Mouse (Mus musculus): ENCODE measurements around the gene Rbm19. TPM values are rescaled to one million over a fixed set of nuclear protein-coding genes. Genes with fewer than 3 reads are reported as not detected.

Gene Rbm19
- polyA plus RNA-seq, 1 experiment from 2014 or later = 24.2 TPM

DNA sequence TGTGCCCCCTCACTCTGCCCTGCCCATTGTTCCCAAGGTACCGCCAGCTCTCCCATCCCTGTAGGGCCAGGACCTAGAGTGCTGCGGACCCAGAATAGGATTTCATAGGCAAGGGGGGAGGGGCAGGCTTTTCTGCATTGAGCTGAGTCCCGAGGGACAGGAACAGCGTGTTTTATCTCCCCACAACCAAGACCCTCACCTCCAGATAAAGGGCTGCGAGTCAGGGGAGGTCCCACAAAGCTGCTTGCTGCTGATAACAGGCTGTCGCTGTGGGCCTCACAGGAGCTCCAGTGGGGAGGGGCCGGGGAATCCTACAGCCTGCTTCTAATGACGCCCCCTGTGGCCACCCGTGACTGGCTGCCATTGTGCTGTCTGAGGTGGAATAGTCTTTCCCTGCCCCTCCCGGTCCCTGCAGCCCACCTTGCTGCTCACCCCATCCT is 20.0 kb downstream of the Rbm19 start:
- Histone ChIP-seq H3K9ac (ENCODE audit: low read length) (no peak overlapping the region), H3K4me3 (ENCODE audit: low read depth, low read length) (no peak overlapping the region), H3K27ac (replicated peaks; ENCODE audit: low read depth, low read length) (no peak overlapping the region), H3K4me1 (ENCODE audit: control insufficient read depth, insufficient read depth, low read length) (no peaks in the 10 kb centered on the region), H3K9me3 (ENCODE audit: control insufficient read depth, low read length) (no peaks in the 10 kb centered on the region), H3K4me2 (ENCODE audit: low read depth, severe bottlenecking) (no peak overlapping the region), H3K36me3 (ENCODE audit: control insufficient read depth, insufficient read depth, low read length) (peaks cover 13% of the 10 kb centered on the region), H3K27me3 (ENCODE audit: control insufficient read depth, insufficient read depth, low read length) (no peaks in the 10 kb centered on the region)
- 57% methylated on average over 10 of the region's 10 CpGs for whole genome bisulfite sequencing
- DNase-seq (ENCODE audit: low spot score) = no peak
- ATAC-seq (ENCODE audit: insufficient number of reproducible peaks, low FRiP score, low TSS enrichment, low read depth) = no peak

DNA sequence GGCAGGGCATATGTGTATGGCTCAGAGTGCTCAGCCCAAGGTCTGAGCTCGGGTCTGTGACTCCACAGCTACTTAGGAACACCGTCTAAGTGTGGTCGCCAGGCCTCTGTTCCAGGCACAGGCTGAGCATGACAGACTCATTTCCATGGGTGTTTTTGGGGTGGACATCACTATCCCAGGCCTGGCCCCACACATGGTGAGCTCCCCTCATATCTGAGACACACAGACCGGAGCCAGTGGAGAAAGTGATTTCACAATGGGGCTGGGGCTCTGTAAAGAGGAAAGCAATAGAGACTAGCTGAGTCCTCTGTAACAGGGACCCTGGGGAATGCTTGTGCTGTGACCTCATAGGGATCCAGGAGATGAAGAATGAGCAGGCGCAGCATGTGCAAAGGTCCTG is 20.8 kb downstream of the Rbm19 start:
- Histone ChIP-seq H3K9me3 (ENCODE audit: control insufficient read depth, low read length) (no peaks in the 10 kb centered on the region), H3K4me2 (ENCODE audit: low read depth, severe bottlenecking) (no peak overlapping the region), H3K4me3 (ENCODE audit: low read depth, low read length) (no peak overlapping the region), H3K27ac (replicated peaks; ENCODE audit: low read depth, low read length) (no peak overlapping the region), H3K36me3 (ENCODE audit: control insufficient read depth, insufficient read depth, low read length) (peaks cover 7% of the 10 kb centered on the region), H3K4me1 (ENCODE audit: control insufficient read depth, insufficient read depth, low read length) (no peaks in the 10 kb centered on the region), H3K27me3 (ENCODE audit: control insufficient read depth, insufficient read depth, low read length) (no peaks in the 10 kb centered on the region), H3K9ac (ENCODE audit: low read length) (no peak overlapping the region)
- ATAC-seq (ENCODE audit: insufficient number of reproducible peaks, low FRiP score, low TSS enrichment, low read depth) = no peak
- WGBS = 94% methylated on average over 5 of the region's 5 CpGs
- no peak for DNase-seq (ENCODE audit: low spot score)

GRCm38 (mm10) chr5:120137846-120138245 is 21.6 kb downstream of the Rbm19 start:
- no peak overlapping the region for H3K9ac ChIP-seq (ENCODE audit: low read length)
- H3K4me2 ChIP-seq (ENCODE audit: low read depth, severe bottlenecking) = no peak overlapping the region
- no peaks in the 10 kb centered on the region for H3K4me1 ChIP-seq (ENCODE audit: control insufficient read depth, insufficient read depth, low read length)
- no peaks in the 10 kb centered on the region for H3K9me3 ChIP-seq (ENCODE audit: control insufficient read depth, low read length)
- no peak overlapping the region for H3K4me3 ChIP-seq (ENCODE audit: low read depth, low read length)
- WGBS = 94% methylated on average over 1 of the region's 1 CpGs
- H3K27ac ChIP-seq (replicated peaks; ENCODE audit: low read depth, low read length) = no peak overlapping the region
- no peak for ATAC-seq (ENCODE audit: insufficient number of reproducible peaks, low FRiP score, low TSS enrichment, low read depth)
- H3K27me3 ChIP-seq (ENCODE audit: control insufficient read depth, insufficient read depth, low read length) = no peaks in the 10 kb centered on the region
- peaks cover 8% of the 10 kb centered on the region for H3K36me3 ChIP-seq (ENCODE audit: control insufficient read depth, insufficient read depth, low read length)
- no peak for DNase-seq (ENCODE audit: low spot score)

GRCm38 (mm10) chr5:120138406-120138805 is 22.1 kb downstream of the Rbm19 start:
- no peak for ATAC-seq (ENCODE audit: insufficient number of reproducible peaks, low FRiP score, low TSS enrichment, low read depth)
- Histone ChIP-seq H3K9me3 (ENCODE audit: control insufficient read depth, low read length) (no peaks in the 10 kb centered on the region), H3K4me3 (ENCODE audit: low read depth, low read length) (no peak overlapping the region), H3K27me3 (ENCODE audit: control insufficient read depth, insufficient read depth, low read length) (no peaks in the 10 kb centered on the region), H3K27ac (replicated peaks; ENCODE audit: low read depth, low read length) (no peak overlapping the region), H3K9ac (ENCODE audit: low read length) (no peak overlapping the region), H3K4me2 (ENCODE audit: low read depth, severe bottlenecking) (no peak overlapping the region), H3K36me3 (ENCODE audit: control insufficient read depth, insufficient read depth, low read length) (peaks cover 6% of the 10 kb centered on the region; the same call in 1 of the 2 replicates), H3K4me1 (ENCODE audit: control insufficient read depth, insufficient read depth, low read length) (no peaks in the 10 kb centered on the region)
- WGBS = 84% methylated on average over 3 of the region's 3 CpGs
- DNase-seq (ENCODE audit: low spot score) = no peak

GRCm38 (mm10) chr5:120139224-120139623 is 23.0 kb downstream of the Rbm19 start:
- Histone ChIP-seq H3K9me3 (ENCODE audit: control insufficient read depth, low read length) (no peaks in the 10 kb centered on the region), H3K4me1 (ENCODE audit: control insufficient read depth, insufficient read depth, low read length) (no peaks in the 10 kb centered on the region), H3K36me3 (ENCODE audit: control insufficient read depth, insufficient read depth, low read length) (peaks cover 6% of the 10 kb centered on the region; the same call in 1 of the 2 replicates), H3K27me3 (ENCODE audit: control insufficient read depth, insufficient read depth, low read length) (no peaks in the 10 kb centered on the region), H3K4me3 (ENCODE audit: low read depth, low read length) (no peak overlapping the region), H3K9ac (ENCODE audit: low read length) (no peak overlapping the region), H3K27ac (replicated peaks; ENCODE audit: low read depth, low read length) (no peak overlapping the region), H3K4me2 (ENCODE audit: low read depth, severe bottlenecking) (no peak overlapping the region)
- DNase-seq (ENCODE audit: low spot score) (no peak), ATAC-seq (ENCODE audit: insufficient number of reproducible peaks, low FRiP score, low TSS enrichment, low read depth) (no peak)
- WGBS = 68% methylated on average over 8 of the region's 8 CpGs

DNA sequence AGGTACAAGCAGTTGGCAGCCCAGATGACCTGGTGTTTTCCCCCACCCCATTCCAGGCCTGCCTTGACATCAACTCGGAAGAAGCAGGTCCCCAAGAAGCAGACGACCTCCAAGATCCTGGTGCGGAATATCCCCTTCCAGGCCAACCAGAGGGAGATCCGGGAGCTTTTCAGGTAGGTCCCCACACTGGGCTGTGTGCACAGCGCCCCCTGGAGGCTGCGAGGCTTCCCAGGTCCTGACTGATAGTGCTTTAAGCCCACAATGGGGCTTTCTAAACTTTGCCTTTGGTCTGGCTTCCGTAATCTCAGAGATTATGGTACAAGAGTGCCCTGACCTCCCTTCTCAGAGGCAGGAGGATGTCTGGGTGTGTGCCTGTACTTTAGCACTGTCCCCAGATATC is 27.7 kb downstream of the Rbm19 start:
- Histone ChIP-seq H3K4me2 (ENCODE audit: low read depth, severe bottlenecking) (no peak overlapping the region), H3K4me1 (ENCODE audit: control insufficient read depth, insufficient read depth, low read length) (0 out of 2 replicates have a peak, but pooled peaks cover 7% of the 10 kb centered on the region), H3K27ac (replicated peaks; ENCODE audit: low read depth, low read length) (no peak overlapping the region), H3K9ac (ENCODE audit: low read length) (no peak overlapping the region), H3K4me3 (ENCODE audit: low read depth, low read length) (no peak overlapping the region), H3K9me3 (ENCODE audit: control insufficient read depth, low read length) (no peaks in the 10 kb centered on the region), H3K36me3 (ENCODE audit: control insufficient read depth, insufficient read depth, low read length) (peaks cover 5% of the 10 kb centered on the region; the same call in 1 of the 2 replicates), H3K27me3 (ENCODE audit: control insufficient read depth, insufficient read depth, low read length) (no peaks in the 10 kb centered on the region)
- ATAC-seq (ENCODE audit: insufficient number of reproducible peaks, low FRiP score, low TSS enrichment, low read depth) = no peak
- DNase-seq (ENCODE audit: low spot score) = peak; percentile 54
- 63% methylated on average over 7 of the region's 7 CpGs for WGBS

- no peak overlapping the region for H3K9ac ChIP-seq (ENCODE audit: low read length)
- 92% methylated on average over 19 of the region's 19 CpGs for WGBS
- H3K9me3 ChIP-seq (ENCODE audit: control insufficient read depth, low read length) = no peaks in the 10 kb centered on the region
- H3K4me2 ChIP-seq (ENCODE audit: low read depth, severe bottlenecking) = no peak overlapping the region
- DNase-seq (ENCODE audit: low spot score) = no peak
- H3K4me1 ChIP-seq (ENCODE audit: control insufficient read depth, insufficient read depth, low read length) = 0 out of 2 replicates have a peak, but pooled peaks cover 7% of the 10 kb centered on the region
- H3K36me3 ChIP-seq (ENCODE audit: control insufficient read depth, insufficient read depth, low read length) = peaks cover 4% of the 10 kb centered on the region; the same call in 1 of the 2 replicates
- H3K4me3 ChIP-seq (ENCODE audit: low read depth, low read length) = no peak overlapping the region
- no peaks in the 10 kb centered on the region for H3K27me3 ChIP-seq (ENCODE audit: control insufficient read depth, insufficient read depth, low read length)
- H3K27ac ChIP-seq (replicated peaks; ENCODE audit: low read depth, low read length) = no peak overlapping the region
- no peak for ATAC-seq (ENCODE audit: insufficient number of reproducible peaks, low FRiP score, low TSS enrichment, low read depth)
These were observed 29.2 kb downstream of the Rbm19 start for GRCm38 (mm10) chr5:120145371-120146050.

- Histone ChIP-seq H3K4me1 (ENCODE audit: control insufficient read depth, insufficient read depth, low read length) (0 out of 2 replicates have a peak, but pooled peaks cover 7% of the 10 kb centered on the region), H3K9ac (ENCODE audit: low read length) (no peak overlapping the region), H3K4me3 (ENCODE audit: low read depth, low read length) (no peak overlapping the region), H3K9me3 (ENCODE audit: control insufficient read depth, low read length) (no peaks in the 10 kb centered on the region), H3K4me2 (ENCODE audit: low read depth, severe bottlenecking) (no peak overlapping the region), H3K27me3 (ENCODE audit: control insufficient read depth, insufficient read depth, low read length) (no peaks in the 10 kb centered on the region), H3K27ac (replicated peaks; ENCODE audit: low read depth, low read length) (no peak overlapping the region), H3K36me3 (ENCODE audit: control insufficient read depth, insufficient read depth, low read length) (peaks cover 2% of the 10 kb centered on the region; the same call in 1 of the 2 replicates)
- WGBS = 70% methylated on average over 11 of the region's 11 CpGs
- peak; percentile 73 for DNase-seq (ENCODE audit: low spot score)
- no peak for ATAC-seq (ENCODE audit: insufficient number of reproducible peaks, low FRiP score, low TSS enrichment, low read depth)
These were observed 29.8 kb downstream of the Rbm19 start for GRCm38 (mm10) chr5:120146051-120146385.
